Mouse (Mus musculus) ES-Bruce4 (cell line): ENCODE data around the gene Jmjd1c.

ENCODE experiments used
- CTCF ChIP-seq: IDR thresholded peaks from one replicate; pipeline ENCODE4 v1.8.1; 2011; ENCODE audit warnings: low read depth, low read length
- EP300 ChIP-seq: IDR thresholded peaks from 2 replicates; pipeline ENCODE4 v1.6.1; 2011; ENCODE audit warnings: low read depth, low read length; ENCODE audit not compliant: insufficient read depth

DNA sequence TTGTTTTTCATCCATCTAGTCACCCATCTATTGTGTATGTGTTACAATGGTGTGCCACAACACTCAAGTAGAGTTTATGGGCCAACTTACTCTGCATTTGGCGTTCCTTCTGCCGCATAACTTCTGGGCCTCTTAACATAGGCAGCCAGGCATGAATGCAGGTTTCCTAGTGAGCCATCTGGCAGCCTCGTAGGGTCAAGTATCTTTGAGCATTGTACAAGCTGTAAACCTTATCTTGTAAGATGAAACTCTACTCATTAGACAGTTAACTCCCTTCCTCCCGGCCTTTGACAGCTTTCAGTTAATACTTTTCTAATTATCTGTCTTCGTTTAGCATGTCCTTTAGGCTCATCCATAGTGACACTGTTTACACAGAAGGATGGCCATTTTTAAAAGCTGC lies 125.4 kb downstream of the Jmjd1c start:
- TF ChIP-seq EP300 (no peak), CTCF (no peak)
